Mouse (Mus musculus) lung, postnatal 25 days (tissue): Measurements from ENCODE around the gene Rimbp2.
"Not testable (repeated sequence)": the region's sequence is repeated elsewhere in the genome, so short reads cannot be mapped to it uniquely, and the experiment has no call there.

ENCODE experiments used
- DNase-seq: peaks from one replicate; pipeline ENCODE4 v3.0.0; 2022; ENCODE audit warnings: low spot score

Gene Rimbp2

GRCm38 (mm10) chr5:128745206-128745605, 208.1 kb downstream of the Rimbp2 start:
- no peak for DNase-seq

GRCm38 (mm10) chr5:128744351-128744750, 208.9 kb downstream of the Rimbp2 start:
- DNase-seq, result no peak

- no peak for DNase-seq
Measured at GRCm38 (mm10) chr5:128739838-128740171, 213.5 kb downstream of the Rimbp2 start.

GRCm38 (mm10) chr5:128739168-128739837, 214.0 kb downstream of the Rimbp2 start:
- DNase-seq, result no peak

GRCm38 (mm10) chr5:128735921-128736320, 217.4 kb downstream of the Rimbp2 start:
- DNase-seq, result no peak

GRCm38 (mm10) chr5:128733955-128734354, 219.3 kb downstream of the Rimbp2 start:
- DNase-seq, result peak; percentile 21

GRCm38 (mm10) chr5:128732416-128733014, 220.8 kb downstream of the Rimbp2 start:
- DNase-seq, result no peak

GRCm38 (mm10) chr5:128730634-128731033, 222.7 kb downstream of the Rimbp2 start:
- DNase-seq, result peak; percentile 2

GRCm38 (mm10) chr5:128729341-128729740, 223.9 kb downstream of the Rimbp2 start:
- no peak for DNase-seq

- not testable (repeated sequence) for DNase-seq
Measured at GRCm38 (mm10) chr5:128720461-128720860, 232.8 kb downstream of the Rimbp2 start.

GRCm38 (mm10) chr5:128715171-128715570, 238.1 kb downstream of the Rimbp2 start:
- no peak for DNase-seq

GRCm38 (mm10) chr5:128711847-128712246, 241.4 kb downstream of the Rimbp2 start:
- no peak for DNase-seq

GRCm38 (mm10) chr5:128710596-128710995, 242.7 kb downstream of the Rimbp2 start:
- DNase-seq, result no peak

GRCm38 (mm10) chr5:128708929-128709328, 244.4 kb downstream of the Rimbp2 start:
- no peak for DNase-seq
